Mouse (Mus musculus) left cerebral cortex, adult 9 months (tissue): ENCODE data around the gene Setd5.

Source experiments
- DNase-seq, 2 experiments: peaks; one replicate each; pipeline ENCODE4 v3.0.0; 2022; ENCODE audit warnings: low spot score in 2 of 2

The Setd5 gene

GRCm38 (mm10) chr6:113133360-113133759, 56.2 kb downstream of the Setd5 start:
- no peak for DNase-seq

GRCm38 (mm10) chr6:113141389-113142094, 64.4 kb downstream of the Setd5 start:
- DNase-seq, result no peak

- no peak for DNase-seq
These were observed 67.6 kb downstream of the Setd5 start for GRCm38 (mm10) chr6:113144764-113145163.

GRCm38 (mm10) chr6:113145249-113145648, 68.1 kb downstream of the Setd5 start:
- no peak for DNase-seq

GRCm38 (mm10) chr6:113154071-113154470, 76.9 kb downstream of the Setd5 start:
- no peak for DNase-seq

- DNase-seq, result no peak
These were observed 77.7 kb downstream of the Setd5 start for GRCm38 (mm10) chr6:113154886-113155285.

GRCm38 (mm10) chr6:113156064-113156463, 78.9 kb downstream of the Setd5 start:
- DNase-seq, result no peak

- no peak for DNase-seq
These were observed 82.9 kb downstream of the Setd5 start for GRCm38 (mm10) chr6:113160106-113160505.

- DNase-seq, result no peak
These were observed 84.8 kb downstream of the Setd5 start for GRCm38 (mm10) chr6:113161982-113162381.

GRCm38 (mm10) chr6:113163513-113163912, 86.3 kb downstream of the Setd5 start:
- no peak for DNase-seq

GRCm38 (mm10) chr6:113166661-113167251, 89.6 kb downstream of the Setd5 start:
- DNase-seq, result peak; percentile 44 to 65

- no peak for DNase-seq
These were observed 91.3 kb downstream of the Setd5 start for GRCm38 (mm10) chr6:113168316-113168975.

GRCm38 (mm10) chr6:113169852-113170251, 92.7 kb downstream of the Setd5 start:
- DNase-seq, result no peak

- no peak for DNase-seq
These were observed 93.5 kb downstream of the Setd5 start for GRCm38 (mm10) chr6:113170651-113171050.

GRCm38 (mm10) chr6:113172011-113172410, 94.8 kb downstream of the Setd5 start:
- no peak for DNase-seq

GRCm38 (mm10) chr6:113172568-113172967, 95.4 kb downstream of the Setd5 start:
- DNase-seq, result peak in 1 of 2 experiments; percentile 68

- DNase-seq, result no peak
These were observed 98.3 kb downstream of the Setd5 start for GRCm38 (mm10) chr6:113175469-113175868.

GRCm38 (mm10) chr6:113176613-113177012, 99.4 kb downstream of the Setd5 start:
- no peak for DNase-seq

GRCm38 (mm10) chr6:113178286-113179194, 101.4 kb downstream of the Setd5 start:
- DNase-seq, result peak; percentile 59 to 71

GRCm38 (mm10) chr6:113179195-113179733, 102.1 kb downstream of the Setd5 start:
- no peak for DNase-seq

GRCm38 (mm10) chr6:113184163-113184562, 107.0 kb downstream of the Setd5 start:
- DNase-seq, result no peak
